Mouse (Mus musculus) spleen, postnatal 36 days (tissue): ENCODE measurements around the gene Mb21d2.

Source experiments
- DNase-seq, 2 experiments: peaks; one replicate each; pipeline ENCODE4 v3.0.0; 2022; ENCODE audit warnings: low spot score in 2 of 2, mixed read lengths in 1 of 2

The Mb21d2 gene

DNA sequence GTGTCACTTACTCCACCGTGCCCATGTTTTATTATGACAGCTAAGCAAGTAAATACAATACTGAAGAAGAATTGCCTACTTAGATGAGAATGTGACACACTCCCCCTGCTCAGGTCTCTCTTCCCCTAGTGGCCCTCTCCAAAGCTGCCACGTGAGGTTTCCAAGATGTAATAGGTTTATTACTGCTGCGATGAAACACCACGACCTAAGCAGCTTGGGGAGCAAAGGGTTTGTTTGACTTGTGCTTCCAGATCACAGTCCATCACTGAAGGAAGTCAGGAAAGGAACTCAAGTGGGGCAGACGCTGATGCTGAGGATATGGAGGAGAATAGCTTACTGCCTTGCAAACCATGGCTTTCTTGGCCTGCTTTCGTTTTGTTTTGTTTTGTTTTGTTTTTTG is 65.9 kb downstream of the Mb21d2 start:
- no peak for DNase-seq

DNA sequence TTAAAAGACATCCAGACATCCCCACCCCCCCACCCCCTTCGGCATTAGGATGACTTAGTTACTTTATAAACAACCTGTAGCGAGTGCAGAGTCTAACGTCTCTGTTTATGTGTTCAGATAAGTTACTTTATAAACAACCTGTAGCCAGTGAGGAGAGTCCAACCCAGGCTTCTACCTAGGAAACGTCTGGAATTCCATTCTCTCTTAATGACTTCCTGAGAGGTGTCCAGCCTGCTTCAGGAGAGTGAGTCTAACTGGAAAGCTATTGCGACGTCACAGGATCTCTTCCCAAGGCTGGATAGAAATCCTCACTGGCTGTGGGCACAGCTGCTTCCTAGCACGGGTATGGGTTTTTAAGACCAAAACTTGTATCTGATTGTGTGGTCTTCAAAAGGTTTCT is 67.4 kb downstream of the Mb21d2 start:
- no peak for DNase-seq

- DNase-seq = no peak
Observed at GRCm38 (mm10) chr16:28859678-28860077, 69.8 kb downstream of the Mb21d2 start.

DNA sequence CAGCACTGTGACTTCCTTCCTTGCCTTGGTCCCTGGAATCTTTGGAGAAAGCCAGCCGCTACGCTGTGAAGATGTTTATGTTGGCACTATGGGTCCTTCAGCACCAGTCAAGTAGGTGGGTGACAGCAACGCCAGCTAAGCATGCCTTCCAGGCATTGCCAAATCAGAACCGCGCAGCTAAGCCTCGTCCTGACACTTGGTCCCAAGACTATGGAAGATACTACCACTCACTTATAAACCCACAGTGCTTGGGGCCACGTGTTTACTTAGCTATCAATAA is 70.5 kb downstream of the Mb21d2 start:
- DNase-seq = no peak

DNA sequence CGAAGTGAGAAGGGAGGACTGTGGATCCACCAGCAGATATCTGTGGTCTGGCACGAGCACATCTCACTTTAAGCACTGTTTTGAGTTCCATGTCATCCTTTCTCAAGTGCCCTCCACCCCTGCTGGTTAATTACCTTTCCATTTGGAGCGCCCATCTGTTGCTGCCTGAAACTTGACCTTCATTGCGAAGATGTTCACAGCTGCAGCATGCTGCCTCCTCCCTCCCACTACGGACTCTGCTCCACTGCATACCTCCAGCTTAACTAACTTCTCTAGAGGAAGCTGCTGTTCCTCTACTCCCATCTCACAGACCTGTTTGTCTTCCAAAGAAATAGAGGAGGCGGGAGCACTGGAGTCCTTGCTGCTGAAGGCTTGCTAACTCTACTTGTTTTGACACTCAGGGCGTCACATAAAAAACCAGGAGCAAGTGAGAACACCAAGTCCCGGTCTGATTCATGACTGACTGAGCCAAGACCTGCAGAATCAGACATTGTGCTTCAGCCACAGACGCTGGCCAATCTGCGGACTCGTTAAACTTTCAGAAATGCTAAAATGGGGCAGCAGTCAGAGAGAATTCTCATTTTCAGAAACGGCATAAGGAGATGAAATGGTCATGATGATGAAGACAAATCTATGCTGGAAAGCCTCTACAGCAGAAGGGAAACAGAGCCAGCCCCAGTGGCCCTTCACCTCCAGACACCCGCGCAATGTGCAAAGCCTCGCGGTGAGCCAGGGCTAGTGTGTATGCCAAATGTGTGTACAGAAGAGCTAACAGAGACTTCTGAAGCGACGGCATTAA is 71.1 kb downstream of the Mb21d2 start:
- no peak for DNase-seq

- no peak for DNase-seq
Observed at GRCm38 (mm10) chr16:28851409-28851821, 78.1 kb downstream of the Mb21d2 start.

DNA sequence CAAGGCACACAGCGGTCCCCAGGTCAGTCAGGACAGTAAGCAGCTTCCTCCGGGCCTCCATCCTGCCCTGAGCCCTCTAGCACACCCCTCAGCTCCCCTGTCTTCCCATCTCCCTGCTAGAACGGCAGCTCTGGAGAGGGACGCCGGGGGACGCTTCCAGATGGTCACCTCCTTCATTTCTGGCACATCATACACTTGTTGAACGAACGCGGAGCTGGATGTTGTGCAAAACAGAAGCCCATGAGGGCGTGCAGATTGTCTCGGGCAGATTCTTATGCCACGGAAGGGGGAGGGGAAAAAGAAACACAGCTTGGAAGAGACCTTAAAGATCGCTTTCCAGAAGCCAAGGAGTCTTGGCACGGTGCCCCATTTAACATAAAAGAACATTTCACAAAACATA is 78.6 kb downstream of the Mb21d2 start:
- DNase-seq = no peak

- DNase-seq = no peak
Observed at GRCm38 (mm10) chr16:28846123-28846522, 83.3 kb downstream of the Mb21d2 start.

- DNase-seq = no peak
Observed at GRCm38 (mm10) chr16:28845336-28845735, 84.1 kb downstream of the Mb21d2 start.

- no peak for DNase-seq
Observed at GRCm38 (mm10) chr16:28841102-28841501, 88.4 kb downstream of the Mb21d2 start.

DNA sequence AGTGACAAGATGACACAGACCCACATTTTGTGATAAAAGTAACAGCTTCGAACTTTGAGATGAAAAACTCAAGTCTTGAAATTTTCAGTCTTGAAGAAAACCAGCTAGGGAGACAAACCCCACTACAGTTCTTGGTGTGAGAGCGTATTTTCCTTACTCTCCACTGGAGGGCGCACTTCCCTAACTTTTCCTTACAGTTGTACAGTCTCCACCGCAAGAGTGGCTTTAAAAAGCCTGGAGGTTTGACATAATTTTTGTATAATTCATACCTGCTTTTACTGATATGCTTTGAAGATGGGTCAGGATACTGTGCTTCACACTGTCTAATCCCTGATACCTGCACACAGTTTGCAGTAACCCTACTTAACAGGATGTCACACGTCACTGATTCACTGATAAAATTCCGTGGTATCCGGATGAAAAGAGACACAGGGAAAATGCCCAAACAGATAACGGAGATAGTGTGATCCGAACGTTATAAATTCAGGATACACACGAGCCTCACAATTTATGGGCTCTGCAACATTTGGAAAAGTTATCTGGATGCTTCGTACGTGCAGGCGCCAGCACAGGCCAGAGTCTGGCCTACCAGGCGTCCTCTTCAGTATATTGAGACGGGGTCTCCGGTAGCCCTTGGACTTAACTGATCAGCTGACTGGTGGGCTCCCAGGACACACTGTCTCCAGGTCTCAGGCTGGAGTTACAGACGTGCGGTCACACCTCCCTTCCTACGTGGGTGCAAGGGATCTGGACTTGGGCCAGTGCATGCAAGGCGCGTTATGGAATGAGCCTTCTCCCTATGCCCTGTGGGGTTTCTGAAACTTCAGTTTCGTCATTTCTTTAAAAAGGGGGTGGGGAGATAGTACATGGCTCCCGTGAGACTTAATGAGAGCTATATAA is 89.1 kb downstream of the Mb21d2 start:
- no peak for DNase-seq

DNA sequence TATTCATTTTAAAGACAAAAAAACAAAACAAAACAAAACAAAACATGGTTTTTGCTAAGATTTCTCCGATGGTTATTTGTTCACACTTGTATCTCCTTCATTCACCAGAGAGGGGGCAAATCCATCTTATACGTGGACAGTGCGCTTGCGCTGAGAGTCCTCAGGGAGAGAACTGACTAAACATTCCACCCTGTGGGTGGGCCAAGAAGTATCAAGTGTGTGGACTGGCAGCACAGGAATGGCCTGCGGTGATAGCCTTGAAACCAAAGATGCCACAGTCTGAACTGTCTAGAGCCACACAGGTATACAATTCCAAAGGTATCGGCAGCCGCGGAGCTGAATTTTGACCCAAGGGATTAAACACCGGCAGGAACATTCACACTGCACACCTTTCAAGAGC is 89.9 kb downstream of the Mb21d2 start:
- DNase-seq = no peak

DNA sequence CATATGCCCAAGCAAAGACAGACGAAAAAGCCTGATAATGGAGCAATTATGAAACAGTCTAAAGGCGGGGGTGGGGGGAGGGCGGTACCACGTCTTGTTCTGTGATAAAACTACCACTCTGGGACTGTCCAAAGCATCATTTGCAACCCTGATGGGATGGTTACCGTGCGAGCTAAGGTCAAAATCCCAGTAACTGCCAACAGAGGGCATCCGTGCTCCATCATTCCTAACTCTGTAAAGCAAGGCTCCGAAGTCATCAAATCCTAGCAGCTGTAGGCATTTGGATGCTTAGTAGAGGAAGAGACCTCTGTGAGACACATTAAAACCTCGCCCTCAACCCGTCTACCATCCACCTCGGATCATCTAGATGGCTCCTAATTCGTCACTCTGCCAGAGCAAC is 91.5 kb downstream of the Mb21d2 start:
- DNase-seq = no peak

DNA sequence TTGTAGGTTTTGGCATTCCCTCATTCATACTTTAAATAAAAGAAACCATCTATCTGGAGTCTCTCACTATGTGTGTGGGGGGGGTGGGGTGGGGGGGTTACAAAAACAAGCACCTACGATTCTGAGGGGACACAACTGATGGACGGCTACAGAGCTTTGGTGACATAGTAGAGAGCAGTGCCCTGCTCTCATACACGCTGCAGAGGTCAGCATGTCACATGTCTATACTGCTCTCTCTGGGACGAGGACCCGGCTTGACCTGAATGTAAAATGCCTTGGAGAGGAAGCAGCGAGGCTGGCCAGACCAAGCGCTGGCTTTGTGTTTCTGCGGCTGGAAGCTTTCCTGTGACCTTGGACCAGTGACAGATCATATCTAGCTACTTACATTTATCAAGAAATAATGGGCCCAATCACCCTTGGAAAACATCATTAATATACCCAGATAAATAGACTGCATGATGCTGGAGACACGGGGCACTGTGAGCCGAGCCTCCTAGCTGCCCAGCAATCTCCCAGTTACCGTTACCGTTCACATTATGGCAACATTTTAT is 97.3 kb downstream of the Mb21d2 start:
- DNase-seq = no peak

DNA sequence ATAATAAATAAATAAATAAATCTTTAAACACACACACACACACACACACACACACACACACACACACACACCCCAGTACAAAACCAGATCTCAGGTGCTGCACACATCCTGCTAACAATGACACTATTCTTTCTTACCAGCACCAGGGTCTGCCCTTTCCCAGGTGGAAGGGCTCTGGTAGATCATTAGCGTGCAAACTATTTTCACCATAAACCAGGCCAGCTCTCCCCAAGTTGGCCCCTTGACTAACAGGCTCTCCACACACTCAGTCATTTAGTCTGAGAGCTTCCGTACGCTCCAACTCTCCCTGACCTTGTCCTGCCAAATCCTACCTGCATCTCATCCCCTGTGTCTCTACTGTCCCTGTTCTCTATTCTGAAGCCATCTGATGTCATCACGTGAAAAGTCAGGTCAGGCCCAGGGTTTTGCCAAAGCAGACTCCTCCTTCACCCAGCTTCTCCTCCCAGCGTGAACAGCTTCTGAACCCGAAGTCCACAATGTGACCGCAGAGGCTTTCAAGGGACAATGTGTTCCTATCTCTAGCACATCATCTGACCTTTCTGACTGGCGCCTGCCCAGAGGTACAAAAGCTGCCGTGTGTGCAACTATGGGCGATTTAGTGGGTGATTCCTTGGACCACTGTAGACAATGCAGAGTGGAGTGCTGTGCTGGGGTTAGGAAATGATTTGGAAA is 100.1 kb downstream of the Mb21d2 start:
- no peak for DNase-seq

GRCm38 (mm10) chr16:28824781-28825180 is 104.7 kb downstream of the Mb21d2 start:
- DNase-seq = no peak

DNA sequence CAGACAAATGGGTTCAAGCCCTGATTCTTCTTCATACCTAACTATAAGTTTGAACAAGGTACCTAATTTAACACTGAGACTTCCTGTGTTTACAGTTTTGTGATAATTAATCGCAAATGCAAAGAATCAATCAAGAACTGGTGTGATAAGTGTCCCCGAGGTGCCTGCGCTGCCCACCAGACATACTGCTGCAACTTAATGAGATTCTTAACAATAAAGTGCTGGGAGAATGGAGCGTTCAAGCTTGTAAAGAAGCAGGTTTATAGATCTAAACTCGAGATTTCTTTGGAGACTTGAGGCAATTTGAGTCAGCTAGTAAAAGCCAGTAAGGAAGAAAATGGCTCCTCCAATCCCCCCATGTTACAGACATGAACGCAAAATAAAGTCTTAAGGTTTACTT is 107.7 kb downstream of the Mb21d2 start:
- DNase-seq = no peak

- DNase-seq = no peak
Observed at GRCm38 (mm10) chr16:28818749-28819285, 110.7 kb downstream of the Mb21d2 start.

GRCm38 (mm10) chr16:28813290-28813689 is 116.2 kb downstream of the Mb21d2 start:
- no peak for DNase-seq

DNA sequence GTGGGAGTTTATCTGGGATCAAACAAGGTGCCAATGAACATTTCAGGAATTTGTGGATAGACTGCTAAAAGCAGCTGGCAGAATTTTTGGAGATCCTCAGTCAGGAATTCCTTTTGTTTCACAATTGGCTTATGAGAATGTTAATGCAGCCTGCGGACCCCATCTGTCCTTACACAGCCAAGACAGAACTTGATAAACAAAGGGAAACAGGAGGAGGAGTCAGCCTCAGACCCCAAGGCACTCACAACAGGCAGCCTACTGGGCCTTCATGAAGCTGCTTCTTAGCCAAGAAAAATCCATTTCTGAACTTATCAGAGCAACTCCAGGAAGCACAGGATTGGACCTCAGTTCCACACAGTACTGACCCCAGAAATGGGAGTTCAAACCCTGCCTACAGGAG is 120.4 kb downstream of the Mb21d2 start:
- DNase-seq = no peak

- DNase-seq = no peak
Observed at GRCm38 (mm10) chr16:28793115-28793514, 136.4 kb downstream of the Mb21d2 start.
